Mouse (Mus musculus) ZHBTc4 (cell line): ENCODE results near the gene Dkkl1.
A peak's percentile ranks its signal among the peaks of the same experiment; 100 is the strongest.

ENCODE experiments used
- DNase-seq: peaks from one replicate; pipeline ENCODE4 v3.0.0-alpha.2; 2011; ENCODE audit warnings: low read depth, low spot score

Dkkl1 gene

DNA sequence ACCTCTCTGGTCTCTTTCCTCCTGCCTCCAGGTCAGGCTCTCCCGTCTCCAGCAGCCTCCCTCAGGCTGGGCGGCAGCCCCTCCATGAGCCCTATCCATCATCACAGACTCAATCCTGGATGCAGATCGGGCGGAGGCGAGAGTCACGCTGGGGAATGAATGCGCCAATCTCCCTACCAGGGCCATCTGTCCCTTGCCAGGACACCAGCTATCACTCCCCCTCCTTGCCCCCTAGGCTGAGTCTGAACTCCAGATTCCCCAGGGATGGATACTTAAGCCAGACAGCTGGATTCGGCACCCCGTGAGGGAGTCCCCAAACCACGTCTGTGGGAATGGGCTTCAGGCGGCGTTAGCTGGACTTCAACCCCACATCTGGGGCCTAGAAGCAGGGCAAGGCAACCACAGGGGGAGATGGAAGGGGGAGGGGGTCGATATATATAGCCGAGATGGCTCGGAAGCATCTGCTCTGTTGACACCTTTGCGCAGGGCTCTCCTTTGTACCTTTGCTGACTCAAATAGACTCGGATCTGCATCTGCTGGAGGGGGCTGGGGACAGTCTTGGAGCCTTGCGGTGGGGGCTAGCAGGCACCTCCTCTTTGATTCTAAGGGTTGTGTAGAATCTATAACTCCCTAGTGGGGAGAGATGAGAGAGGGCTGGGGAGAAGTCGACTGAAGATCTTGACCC, 44.0 kb downstream of the Dkkl1 start:
- DNase-seq, result no peak

DNA sequence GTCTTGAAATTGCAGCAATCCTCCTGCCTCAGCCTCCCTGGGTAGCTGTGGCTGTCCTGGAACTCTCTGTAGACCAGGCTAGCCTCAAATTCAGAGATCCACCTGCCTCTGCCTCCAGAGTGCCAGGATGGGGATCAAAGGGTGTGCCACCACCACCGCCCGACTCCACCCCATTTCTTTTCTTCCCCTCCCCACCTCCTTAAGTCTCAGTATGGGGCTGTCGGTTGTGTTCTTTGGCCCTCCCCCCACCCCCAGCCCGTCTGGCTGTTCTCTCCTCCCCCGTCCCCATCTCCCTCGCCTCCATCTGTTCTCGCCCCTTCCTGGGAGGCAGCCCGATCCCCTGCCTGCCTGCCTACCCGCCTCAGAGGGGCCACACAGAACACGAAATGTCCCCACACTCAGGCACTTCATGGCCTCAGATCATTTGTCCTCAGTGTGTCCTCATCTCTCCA, 45.0 kb downstream of the Dkkl1 start:
- no peak for DNase-seq

DNA sequence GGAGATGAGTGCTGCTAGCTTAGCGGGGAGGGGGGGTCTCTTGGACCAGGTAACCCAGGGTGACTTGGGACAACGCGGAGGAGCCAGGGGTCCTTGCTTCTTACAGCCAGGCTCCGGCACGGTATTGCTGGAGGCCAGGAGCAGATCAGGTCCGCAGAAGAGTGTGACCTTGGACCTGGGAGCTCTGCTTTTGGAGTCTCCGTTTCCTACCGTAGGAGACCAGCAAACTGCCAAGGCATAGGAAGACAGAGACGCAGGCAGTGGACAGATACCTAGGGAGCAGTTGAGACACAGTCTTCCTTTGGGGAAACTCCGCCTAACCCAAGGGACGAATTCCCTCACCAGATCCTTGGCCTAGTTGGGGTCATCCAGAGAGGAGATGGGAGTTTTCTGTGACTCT, 46.2 kb downstream of the Dkkl1 start:
- DNase-seq, result no peak

DNA sequence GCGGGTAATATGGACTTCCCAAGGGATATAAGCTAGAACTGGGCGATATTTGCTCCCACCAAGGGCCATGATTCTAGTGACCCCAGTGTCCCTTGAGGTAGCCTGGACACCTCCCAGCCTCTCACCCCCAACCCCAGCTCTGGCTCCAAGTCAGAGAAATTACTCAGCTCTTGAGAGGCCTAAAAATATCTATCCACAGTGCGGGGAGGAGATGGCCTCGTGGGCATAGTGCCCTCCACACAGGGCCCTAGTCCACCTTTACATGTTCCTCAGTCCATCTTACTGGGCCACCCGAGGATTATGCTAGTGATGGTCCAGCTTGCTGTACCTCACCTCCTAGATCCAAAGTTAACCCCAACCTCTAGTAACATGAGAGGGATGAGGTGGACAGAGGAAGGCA, 47.1 kb downstream of the Dkkl1 start:
- DNase-seq, result no peak

DNA sequence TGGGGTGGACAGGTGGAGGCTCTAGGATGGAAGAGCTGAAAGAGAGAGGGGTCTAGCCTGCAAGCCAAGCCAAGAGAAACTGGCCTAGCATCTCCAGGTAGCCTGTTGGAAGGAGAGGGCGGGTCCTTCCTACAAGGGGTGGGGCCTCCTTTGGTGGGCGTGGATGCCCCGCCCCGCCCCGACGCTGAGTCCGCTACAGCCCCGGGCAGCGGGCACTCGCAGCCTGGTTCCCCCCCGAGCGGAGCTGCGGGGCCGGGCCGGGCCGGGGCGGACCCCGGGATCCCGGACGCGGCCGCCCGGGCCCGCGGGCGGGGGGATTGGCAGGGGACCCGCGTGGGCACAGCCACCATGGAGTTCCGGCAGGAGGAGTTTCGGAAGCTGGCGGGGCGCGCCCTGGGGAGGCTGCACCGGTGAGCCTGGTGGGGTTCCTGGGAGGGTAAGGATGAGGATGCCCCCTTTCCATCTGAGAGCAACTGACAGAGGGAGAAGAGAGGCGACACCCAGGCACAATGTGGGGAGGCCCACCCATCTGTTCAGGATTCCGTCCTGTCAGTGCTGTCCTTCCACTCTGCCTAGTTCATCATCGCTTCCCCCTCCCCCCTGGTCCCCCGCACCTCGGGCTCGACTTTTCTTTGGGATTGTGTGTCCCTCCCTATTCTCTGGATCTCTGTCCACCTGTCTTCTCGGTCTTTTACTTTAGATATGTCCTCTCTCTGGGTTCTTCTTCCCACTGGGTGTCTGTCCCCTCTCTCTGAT, 48.0 kb downstream of the Dkkl1 start, which contains the start of gene Slc17a7:
Gene Slc17a7 (plus strand): TSS at position 215 of the 756 bp plus-strand sequence.
- peak; percentile 74 for DNase-seq

DNA sequence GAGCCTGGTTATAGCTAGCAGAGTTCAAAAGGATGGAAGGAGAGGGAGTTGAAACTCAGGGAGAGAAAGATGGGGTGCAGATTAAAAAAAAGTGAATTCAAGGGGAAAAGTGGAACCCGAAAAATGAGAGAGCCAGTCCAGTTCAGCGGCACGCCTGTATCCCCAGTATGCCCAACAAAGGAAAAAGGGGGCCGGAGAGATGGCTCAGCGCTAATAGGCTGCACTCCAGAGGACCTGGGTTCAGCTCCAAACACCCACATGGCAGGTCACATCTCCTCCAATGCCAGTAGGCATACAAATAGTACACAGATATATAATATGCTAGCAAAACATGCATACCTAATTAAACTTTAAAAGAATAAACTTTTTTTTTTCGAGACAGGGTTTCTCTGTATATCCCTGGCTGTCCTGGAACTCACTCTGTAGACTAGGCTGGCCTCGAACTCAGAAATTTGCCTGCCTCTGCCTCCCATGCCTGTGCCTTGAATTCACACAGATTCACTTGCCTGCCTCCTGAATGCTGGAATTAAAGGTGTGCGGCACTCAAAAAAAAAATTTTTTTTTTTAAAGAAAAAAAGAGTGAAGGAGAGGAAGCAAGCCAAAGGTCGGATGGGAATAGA, 48.8 kb downstream of the Dkkl1 start:
- no peak for DNase-seq

DNA sequence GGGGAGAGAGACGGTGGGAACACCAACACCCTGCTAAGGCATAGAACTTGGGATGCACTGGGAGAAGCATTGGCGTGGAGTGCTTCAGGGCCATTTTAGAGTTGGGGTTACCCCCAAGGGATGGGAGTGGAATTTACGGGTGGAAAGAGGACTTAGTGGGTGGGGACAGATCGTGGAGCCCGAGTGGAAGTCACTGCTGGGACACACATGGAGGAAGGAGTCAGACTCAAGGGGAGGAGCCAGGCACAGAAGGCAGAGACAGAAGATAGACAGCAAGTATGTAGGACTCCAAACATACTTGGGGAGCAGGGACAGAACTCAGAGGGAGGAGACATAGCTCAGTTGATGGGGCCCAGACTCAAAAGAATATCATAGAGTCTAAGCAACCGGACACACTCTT, 49.4 kb downstream of the Dkkl1 start:
- no peak for DNase-seq

DNA sequence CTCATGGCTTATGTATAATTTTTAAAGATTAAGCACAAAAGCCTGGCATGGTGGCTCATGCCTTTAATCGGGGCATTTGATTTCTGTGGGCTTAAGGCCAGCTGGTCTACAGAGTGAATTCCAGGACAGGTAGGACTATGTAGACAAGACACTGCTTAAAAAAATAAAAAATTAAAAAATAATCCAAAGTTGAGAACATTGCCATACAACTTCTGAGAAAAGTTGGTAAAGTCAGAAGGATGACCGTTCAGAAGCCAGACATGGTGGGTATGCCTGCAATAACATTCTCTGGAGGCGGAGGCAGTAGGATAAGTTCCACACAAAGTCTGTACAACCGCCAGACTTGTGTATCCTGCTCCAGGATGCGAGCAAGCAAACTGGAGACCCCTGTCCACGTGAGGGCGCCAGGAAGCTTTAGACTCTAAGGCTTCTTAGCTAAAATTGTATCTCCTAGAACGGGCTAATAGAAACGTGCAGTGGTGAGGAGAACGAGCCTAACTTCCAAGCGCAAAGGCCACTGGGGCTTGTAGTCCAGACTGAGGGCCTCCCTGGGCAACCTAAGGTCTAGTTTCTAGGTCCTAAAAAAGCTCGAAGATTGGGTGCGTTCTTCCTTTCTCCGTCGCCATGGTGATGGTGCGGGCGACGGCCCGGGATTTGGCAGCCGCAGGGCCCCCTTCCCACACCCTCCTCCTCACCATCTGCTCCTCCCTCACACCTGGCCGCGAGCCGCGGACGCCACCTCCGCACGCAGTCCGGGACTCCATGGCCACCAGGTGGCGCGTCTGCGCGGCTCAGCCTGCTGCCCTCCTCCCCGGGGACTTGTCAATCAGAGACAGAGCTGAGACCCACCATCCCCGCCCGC, 50.1 kb downstream of the Dkkl1 start:
- DNase-seq, result peak; percentile 96

DNA sequence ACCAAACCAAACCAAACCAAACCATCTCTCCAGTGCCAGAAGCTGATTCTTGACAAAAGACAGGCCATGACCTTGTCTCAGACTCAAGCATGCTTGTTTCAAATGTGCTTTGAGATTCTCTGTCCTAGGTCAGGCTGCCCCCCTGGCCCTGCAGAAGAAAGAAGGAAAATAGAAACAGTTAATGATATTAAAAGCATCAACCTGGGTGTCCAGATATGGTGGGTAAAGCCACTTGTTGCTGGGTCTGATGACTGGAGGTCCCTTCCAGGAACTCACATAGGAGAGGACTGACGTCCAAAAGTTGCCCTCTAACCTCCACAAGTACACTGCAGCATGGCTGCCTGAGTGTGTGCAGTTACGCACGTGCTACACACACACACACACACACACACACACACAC, 51.1 kb downstream of the Dkkl1 start:
- no peak for DNase-seq

DNA sequence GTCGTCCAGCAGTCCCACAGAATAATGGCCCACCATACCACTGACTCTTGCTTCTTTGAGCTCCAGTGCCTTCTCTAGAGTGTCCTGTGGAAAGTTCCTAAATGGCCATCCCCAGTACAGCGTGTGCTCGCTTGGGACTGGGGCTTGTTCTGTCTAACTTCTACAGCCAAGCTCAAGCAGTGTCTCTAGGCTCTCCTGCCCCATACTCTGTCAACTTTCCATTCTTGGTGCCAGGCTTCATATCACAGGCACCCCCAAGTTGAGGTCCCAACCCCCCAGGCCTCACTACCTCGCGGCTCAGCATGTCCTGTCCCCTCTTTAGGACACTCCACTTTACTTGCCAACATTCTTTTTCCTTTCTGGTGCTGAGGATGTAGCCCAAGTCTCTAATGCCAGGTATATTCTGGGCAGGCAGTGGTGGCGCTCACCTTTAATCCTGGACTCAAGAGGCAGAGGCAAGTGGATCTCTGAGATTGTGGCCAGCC, 51.6 kb downstream of the Dkkl1 start:
- DNase-seq, result no peak

DNA sequence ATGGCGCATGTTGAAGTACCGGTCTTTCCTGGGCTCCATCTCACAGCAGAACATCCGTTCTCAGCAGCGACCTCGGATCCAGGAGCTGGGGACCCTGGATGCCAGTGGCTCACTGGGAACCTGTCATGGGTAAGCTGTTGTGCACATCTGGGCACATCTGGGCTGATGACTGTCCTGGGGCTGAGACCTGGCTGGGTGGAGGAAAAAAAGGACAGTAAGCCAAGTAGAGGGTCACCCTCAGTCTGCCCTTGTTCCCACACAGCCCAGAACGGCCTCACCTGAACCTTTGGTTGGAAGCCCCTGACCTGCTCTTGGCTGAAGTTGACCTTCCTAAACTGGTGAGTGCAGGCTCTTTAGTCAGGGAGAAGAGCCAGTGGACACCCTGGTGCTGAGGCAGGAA, 53.0 kb downstream of the Dkkl1 start:
- no peak for DNase-seq
